Mouse (Mus musculus) MEL (cell line): Measurements from ENCODE around the gene Uqcc1. TPM values are rescaled to one million over a fixed set of nuclear protein-coding genes. Genes with fewer than 3 reads are reported as not detected.
"Not testable (repeated sequence)": the region's sequence is repeated elsewhere in the genome, so short reads cannot be mapped to it uniquely, and the experiment has no call there.

Experiments
- DNase-seq: peaks from one replicate; pipeline ENCODE4 v3.0.0; 2011; ENCODE audit warnings: low read depth, low spot score
- H3K27ac ChIP-seq: 2 replicates; pipeline ENCODE4 v1.5.1; 2012; ENCODE audit warnings: low read depth, mild to moderate bottlenecking, control low read depth, low read length, moderate library complexity; ENCODE audit not compliant: control insufficient read depth
- H3K27me3 ChIP-seq, 2 experiments: fragments of 150-350 bp in 1 of 2; sonication (generic) in 1 of 2; 2 replicates each; pipeline ENCODE4 v1.6.1; 2012; ENCODE audit warnings: low read length in 2 of 2, mild to moderate bottlenecking in 2 of 2, improper control_type of control experiment in 1 of 2, moderate library complexity in 1 of 2; ENCODE audit not compliant: insufficient read depth in 2 of 2, control insufficient read depth in 1 of 2
- H3K36me3 ChIP-seq, 2 experiments: 2 replicates each; pipeline ENCODE4 v1.6.1; 2012 to 2014; ENCODE audit warnings: low read length in 2 of 2, improper control_type of control experiment in 1 of 2, inconsistent platforms in 1 of 2, mild to moderate bottlenecking in 1 of 2; ENCODE audit not compliant: insufficient read depth in 2 of 2, control insufficient read depth in 1 of 2
- H3K4me1 ChIP-seq, 2 experiments: fragments of 150-350 bp in 1 of 2; sonication (generic) in 1 of 2; 2 replicates each; pipeline ENCODE4 v1.6.1; 2012; ENCODE audit warnings: low read length in 2 of 2, improper control_type of control experiment in 1 of 2, mild to moderate bottlenecking in 1 of 2; ENCODE audit not compliant: insufficient read depth in 2 of 2, control insufficient read depth in 1 of 2
- H3K4me3 ChIP-seq, 2 experiments: fragments of 150-350 bp in 1 of 2; sonication (generic) in 1 of 2; 2 replicates each; pipeline ENCODE4 v1.5.1; 2012; ENCODE audit warnings: low read depth in 2 of 2, low read length in 2 of 2, mild to moderate bottlenecking in 2 of 2, moderate library complexity in 2 of 2, control low read depth in 1 of 2, improper control_type of control experiment in 1 of 2; ENCODE audit not compliant: control insufficient read depth in 1 of 2, insufficient read depth in 1 of 2
- H3K79me2 ChIP-seq: 2 replicates; pipeline ENCODE4 v1.6.1; 2012; ENCODE audit warnings: mild to moderate bottlenecking, low read length, moderate library complexity; ENCODE audit not compliant: control insufficient read depth, poor library complexity, insufficient read depth
- H3K9ac ChIP-seq: 2 replicates; pipeline ENCODE4 v1.6.1; 2012; ENCODE audit warnings: low read depth, mild to moderate bottlenecking, control low read depth, low read length, moderate library complexity; ENCODE audit not compliant: control insufficient read depth, poor library complexity, severe bottlenecking
- H3K9me3 ChIP-seq: fragments of 150-350 bp; sonication (generic); replicated peaks from 2 replicates; pipeline ENCODE4 v1.6.1; 2012; ENCODE audit warnings: mild to moderate bottlenecking, low read length, improper control_type of control experiment, moderate library complexity; ENCODE audit not compliant: insufficient read depth
- CTCF ChIP-seq, 3 experiments: IDR thresholded peaks in 2 of 3; conservative IDR thresholded peaks in 1 of 3; 2 replicates each; pipeline ENCODE4 v1.5.1; 2011 to 2012; ENCODE audit warnings: low read length in 3 of 3, low read depth in 2 of 3, mild to moderate bottlenecking in 2 of 3, improper control_type of control experiment in 1 of 3, inconsistent platforms in 1 of 3, mixed read lengths in 1 of 3, moderate library complexity in 1 of 3; ENCODE audit not compliant: control insufficient read depth in 1 of 3, insufficient read depth in 1 of 3, poor library complexity in 1 of 3, severe bottlenecking in 1 of 3
- ETS1 ChIP-seq: IDR thresholded peaks from 2 replicates; pipeline ENCODE4 v1.6.1; 2012; ENCODE audit warnings: low read depth, mild to moderate bottlenecking, inconsistent platforms, low read length, improper control_type of control experiment, moderate library complexity
- MXI1 ChIP-seq: IDR thresholded peaks from 2 replicates; pipeline ENCODE4 v1.6.1; 2011; ENCODE audit warnings: mild to moderate bottlenecking, low read depth, low read length, improper control_type of control experiment
- MYC ChIP-seq: IDR thresholded peaks from 2 replicates; pipeline ENCODE4 v1.6.1; 2011; ENCODE audit warnings: low read depth, mild to moderate bottlenecking, low read length, improper control_type of control experiment, moderate library complexity
- NELFE ChIP-seq: IDR thresholded peaks from 2 replicates; pipeline ENCODE4 v1.6.1; 2011; ENCODE audit warnings: low read depth, low read length, improper control_type of control experiment
- POLR2AphosphoS2 ChIP-seq: IDR thresholded peaks from 2 replicates; pipeline ENCODE4 v1.6.1; 2011; ENCODE audit warnings: low read length, improper control_type of control experiment
- POLR2AphosphoS5 ChIP-seq: IDR thresholded peaks from 2 replicates; pipeline ENCODE4 v1.6.1; 2012; ENCODE audit warnings: low read depth, borderline replicate concordance, mild to moderate bottlenecking, inconsistent platforms, low read length, moderate library complexity, mixed read lengths
- RAD21 ChIP-seq: IDR thresholded peaks from 2 replicates; pipeline ENCODE4 v1.6.1; 2011; ENCODE audit warnings: mild to moderate bottlenecking, low read depth, low read length, improper control_type of control experiment
- SIN3A ChIP-seq: IDR thresholded peaks from 2 replicates; pipeline ENCODE4 v1.6.1; 2012; ENCODE audit warnings: low read length, improper control_type of control experiment, inconsistent platforms
- SMC3 ChIP-seq: IDR thresholded peaks from 2 replicates; pipeline ENCODE4 v1.6.1; 2011; ENCODE audit warnings: low read depth, low read length, improper control_type of control experiment
- polyA plus RNA-seq, 2 experiments: library from polyadenylated mRNA; stranded (reverse) in 1 of 2; unstranded in 1 of 2; fragments of >175 nt in 1 of 2; fragments of >200 nt in 1 of 2; gene quantifications; 2 replicates each; pipeline versions ENCODE4 v1.2.1 to v1.2.4; 2012; ENCODE audit warnings: low replicate concordance in 2 of 2, low read depth in 1 of 2; ENCODE audit not compliant: insufficient read length in 2 of 2, insufficient read depth in 1 of 2, missing spikeins in 1 of 2
- total RNA-seq: library from RNA; depleted of rRNA; stranded (reverse); fragments of 300-350 nt; gene quantifications from 2 replicates; pipeline ENCODE4 v1.2.3, GENCODE M21; 2012

The Uqcc1 gene
- total and polyA plus RNA-seq, 3 experiments = 61.0 to 83.1 TPM; not detected in 1

GRCm38 (mm10) chr2:155834732-155835131, 95.4 kb downstream of the Uqcc1 start, which contains the start of gene Fam83c:
Gene Fam83c, minus strand, starts transcription at chr2:155834854.
- H3K79me2 ChIP-seq = no peaks in the 10 kb centered on the region
- H3K36me3 ChIP-seq = no peaks in the 10 kb centered on the region
- no peak within 1 kb of the TSS for H3K9ac ChIP-seq
- H3K4me3 ChIP-seq = no peak within 1 kb of the TSS
- no peak within 1 kb of the TSS for H3K27ac ChIP-seq
- no peaks in the 10 kb centered on the region for H3K4me1 ChIP-seq
- no peaks in the 10 kb centered on the region for H3K9me3 ChIP-seq
- no peak for TF ChIP-seq SIN3A
- no peak for TF ChIP-seq POLR2AphosphoS2
- TF ChIP-seq NELFE = no peak
- TF ChIP-seq MYC = no peak
- TF ChIP-seq MXI1 = no peak
- TF ChIP-seq RAD21 = no peak
- H3K27me3 ChIP-seq = no peaks in the 10 kb centered on the region
- no peak for DNase-seq

- not testable (repeated sequence) for H3K36me3 ChIP-seq, H3K79me2 ChIP-seq, H3K4me3 ChIP-seq, H3K9ac ChIP-seq, H3K27ac ChIP-seq, H3K9me3 ChIP-seq, H3K4me1 ChIP-seq, H3K27me3 ChIP-seq
- TF ChIP-seq SMC3 = peak; percentile 48
- peak; percentile 43 to 48 (median 46) for TF ChIP-seq CTCF (IDR thresholded peaks at IDR 0.05 in 2 of 3, conservative IDR thresholded peaks at IDR 0.05 in 1 of 3; ENCODE audit: control insufficient read depth in 1 of 3, insufficient read depth in 1 of 3, low read depth in 2 of 3, low read length in 3 of 3, poor library complexity in 1 of 3, severe bottlenecking in 1 of 3)
- TF ChIP-seq MYC = 0 out of 2 replicates have a peak, but pooled peaks have one; percentile 52
- TF ChIP-seq RAD21 = peak; percentile 23
- DNase-seq = peak; percentile 31
These were observed 98.0 kb downstream of the Uqcc1 start for GRCm38 (mm10) chr2:155832087-155832486.

- peak; percentile 33 for DNase-seq
These were observed 98.8 kb downstream of the Uqcc1 start for GRCm38 (mm10) chr2:155831302-155831701.

More at GRCm38 (mm10) chr2:155831302-155831701, 98.8 kb downstream of the Uqcc1 start:
- Histone ChIP-seq H3K4me3 (no peak overlapping the region), H3K9me3 (no peaks in the 10 kb centered on the region), H3K79me2 (peaks cover 2% of the 10 kb centered on the region), H3K9ac (no peak overlapping the region), H3K27ac (no peak overlapping the region)
- TF ChIP-seq POLR2AphosphoS5 = no peak
- no peak for TF ChIP-seq ETS1
- peak; percentile 12 to 50 (median 45); a peak in 4 of 6 replicates for TF ChIP-seq CTCF (IDR thresholded peaks at IDR 0.05 in 2 of 3, conservative IDR thresholded peaks at IDR 0.05 in 1 of 3; ENCODE audit: control insufficient read depth in 1 of 3, insufficient read depth in 1 of 3, low read depth in 2 of 3, low read length in 3 of 3, poor library complexity in 1 of 3, severe bottlenecking in 1 of 3)
- peak; percentile 40 for TF ChIP-seq SMC3
- TF ChIP-seq, all 39 proteins: peak for 2
- Histone ChIP-seq H3K27me3 (no peaks in the 10 kb centered on the region), H3K4me1 (peaks cover 0 to 5% of the 10 kb centered on the region in 2 experiments; a peak in 2 of 4 replicates), H3K36me3 (peaks cover 0 to 4% of the 10 kb centered on the region in 2 experiments; a peak in 2 of 4 replicates)
